Mouse (Mus musculus) brown adipose tissue, adult 24 weeks (tissue): ENCODE results near the gene Syn2. TPM values are rescaled to one million over a fixed set of nuclear protein-coding genes. Genes with fewer than 3 reads are reported as not detected.

Experiments
- H3K27ac ChIP-seq: fragments of 200-500 bp; replicated peaks from 2 replicates; pipeline ENCODE4 v1.5.1; 2012; ENCODE audit warnings: low read depth, mild to moderate bottlenecking, low read length
- H3K4me1 ChIP-seq: fragments of 200-500 bp; 2 replicates; pipeline ENCODE4 v1.6.1; 2012; ENCODE audit warnings: low read length, mixed read lengths; ENCODE audit not compliant: control insufficient read depth, insufficient read depth, insufficient read length
- H3K4me3 ChIP-seq: fragments of 200-500 bp; 2 replicates; pipeline ENCODE4 v1.5.1; 2012; ENCODE audit warnings: low read depth, mild to moderate bottlenecking, low read length, moderate library complexity; ENCODE audit not compliant: insufficient read depth
- polyA plus RNA-seq: library from polyadenylated mRNA; stranded (reverse); fragments of >200 nt; gene quantifications from 2 replicates; pipeline ENCODE4 v1.2.4, GENCODE M21; 2012; ENCODE audit not compliant: missing spikeins, insufficient read depth, insufficient read length

The Syn2 gene
- polyA plus RNA-seq, 1 experiment = 3.9 TPM

DNA sequence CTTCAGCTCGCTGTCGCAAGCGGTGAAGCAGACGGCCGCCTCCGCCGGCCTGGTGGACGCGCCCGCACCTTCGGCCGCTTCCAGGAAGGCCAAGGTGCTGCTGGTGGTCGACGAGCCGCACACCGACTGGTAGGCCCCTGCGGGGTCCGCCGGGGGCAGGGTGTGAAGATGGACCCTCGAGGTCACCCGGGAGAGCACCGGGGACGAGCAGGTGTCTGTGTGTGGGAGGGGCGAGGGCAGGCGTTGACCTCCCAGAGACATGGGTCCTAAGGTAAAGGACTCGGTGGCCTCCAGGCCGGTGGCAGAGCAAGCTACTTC is 589 bp downstream of the Syn2 start:
- Histone ChIP-seq H3K4me3 (peak overlapping the region; percentile 68), H3K27ac (no peak overlapping the region), H3K4me1 (0 out of 2 replicates have a peak, but pooled peaks cover 3% of the 10 kb centered on the region)

DNA sequence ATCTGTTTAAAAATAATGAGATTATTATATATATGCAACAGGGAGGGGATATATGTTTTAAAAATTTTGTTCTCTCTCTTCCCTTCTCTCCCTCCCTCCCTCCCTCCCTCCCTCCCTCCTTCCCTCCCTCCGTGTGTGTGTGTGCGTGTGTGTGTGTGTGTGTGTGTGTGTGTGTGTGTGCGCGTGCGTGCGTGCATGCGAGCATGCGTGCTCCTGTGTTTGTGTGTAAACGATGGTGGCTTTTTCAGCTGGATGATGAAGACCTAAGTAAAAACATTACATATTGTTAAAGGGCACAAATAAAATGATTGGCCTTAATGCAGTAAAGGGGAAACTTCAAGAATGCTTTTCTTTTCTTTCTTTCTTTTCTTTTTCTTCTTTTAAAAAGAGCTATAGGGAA is 1.5 kb downstream of the Syn2 start:
- Histone ChIP-seq H3K4me3 (no peak overlapping the region), H3K27ac (no peak overlapping the region), H3K4me1 (0 out of 2 replicates have a peak, but pooled peaks cover 3% of the 10 kb centered on the region)

DNA sequence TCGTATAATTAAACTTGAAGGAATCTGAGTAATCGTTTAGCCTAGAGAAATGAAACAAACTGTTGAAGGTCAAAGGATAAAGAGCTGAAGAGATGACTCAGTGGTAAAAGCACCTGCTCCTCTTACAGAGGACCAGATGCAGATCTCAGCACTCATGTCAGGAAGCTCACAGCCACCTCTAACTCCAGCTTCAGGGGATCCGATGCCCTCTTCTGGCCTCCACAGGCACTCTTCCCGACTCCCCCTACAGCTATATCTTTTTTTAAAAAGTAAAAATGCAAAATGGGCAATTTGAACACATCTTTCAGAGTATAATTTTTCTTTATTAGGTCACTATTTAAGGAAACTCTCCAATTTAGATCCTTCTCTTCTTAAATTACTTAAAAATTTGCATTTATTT is 6.7 kb downstream of the Syn2 start:
- H3K4me3 ChIP-seq = no peak overlapping the region
- H3K27ac ChIP-seq = no peak overlapping the region
- no peaks in the 10 kb centered on the region for H3K4me1 ChIP-seq

DNA sequence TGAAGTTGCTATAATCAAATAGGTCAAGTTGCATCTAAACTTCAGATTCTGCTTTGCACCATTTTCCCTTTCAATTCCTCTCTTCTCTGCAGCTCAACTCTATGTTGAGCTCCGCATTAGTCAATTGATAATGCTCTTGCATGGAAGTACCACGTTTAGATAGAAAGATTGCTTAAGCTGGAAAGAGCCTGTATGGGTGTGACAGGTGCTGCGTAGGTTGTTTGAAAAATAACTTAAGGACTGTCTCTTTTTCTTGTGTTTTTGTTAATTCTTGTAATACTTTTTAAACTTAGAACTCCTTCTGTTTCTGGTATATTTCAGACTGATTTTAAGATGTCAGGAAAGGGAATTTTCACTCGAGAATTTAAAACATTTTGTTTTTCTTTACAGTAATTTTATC is 26.5 kb downstream of the Syn2 start:
- Histone ChIP-seq H3K4me1 (no peaks in the 10 kb centered on the region), H3K27ac (no peak overlapping the region), H3K4me3 (no peak overlapping the region)

DNA sequence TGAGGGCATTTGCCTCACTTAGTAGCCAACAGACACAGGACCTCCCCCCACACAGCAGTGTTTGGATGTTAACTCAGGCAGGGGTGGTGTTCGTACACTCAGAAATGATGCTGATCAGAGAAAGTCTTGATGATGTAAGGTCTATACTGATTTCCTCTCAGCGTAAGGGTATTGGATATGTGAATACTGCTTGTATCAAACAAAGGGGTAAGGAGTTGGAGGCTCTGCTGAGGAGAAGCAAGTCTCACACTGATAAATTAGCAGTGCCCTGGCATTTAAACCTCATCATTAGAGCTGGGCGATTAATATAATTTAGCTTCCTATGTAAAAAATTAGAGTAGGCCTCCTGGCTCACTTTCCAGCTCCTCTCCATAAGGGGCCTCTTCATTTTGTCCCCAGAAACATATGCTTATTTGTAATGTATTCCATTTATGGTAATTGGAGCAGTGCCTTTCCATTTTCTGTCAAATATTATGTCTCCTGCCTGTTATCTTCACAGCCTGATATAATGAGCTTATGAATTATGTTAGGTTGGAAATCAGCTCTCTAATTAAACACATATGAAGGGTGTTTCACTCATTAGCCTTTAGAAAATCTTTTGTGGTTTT is 31.3 kb downstream of the Syn2 start:
- Histone ChIP-seq H3K4me1 (no peaks in the 10 kb centered on the region), H3K4me3 (no peak overlapping the region), H3K27ac (no peak overlapping the region)

DNA sequence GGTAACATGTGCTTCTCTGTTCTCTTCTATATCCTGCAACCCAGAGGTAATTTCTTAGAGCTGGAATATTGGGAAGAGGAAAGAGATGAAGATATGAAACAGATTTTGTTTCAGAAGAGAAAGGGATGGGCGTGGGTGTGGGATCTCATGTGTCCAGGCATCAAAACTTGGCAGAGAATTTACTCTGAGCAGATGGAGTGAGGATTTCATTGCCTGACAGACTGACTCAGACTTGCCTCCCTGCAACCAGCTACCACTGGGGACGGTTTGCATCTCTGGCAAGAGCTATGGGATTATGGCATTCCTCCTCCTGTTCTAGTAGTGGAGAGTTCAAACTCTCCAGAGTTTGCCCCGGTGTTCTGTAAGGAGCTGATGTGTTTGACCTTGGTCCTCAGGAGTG is 34.2 kb downstream of the Syn2 start:
- H3K4me3 ChIP-seq = no peak overlapping the region
- no peak overlapping the region for H3K27ac ChIP-seq
- H3K4me1 ChIP-seq = no peaks in the 10 kb centered on the region

DNA sequence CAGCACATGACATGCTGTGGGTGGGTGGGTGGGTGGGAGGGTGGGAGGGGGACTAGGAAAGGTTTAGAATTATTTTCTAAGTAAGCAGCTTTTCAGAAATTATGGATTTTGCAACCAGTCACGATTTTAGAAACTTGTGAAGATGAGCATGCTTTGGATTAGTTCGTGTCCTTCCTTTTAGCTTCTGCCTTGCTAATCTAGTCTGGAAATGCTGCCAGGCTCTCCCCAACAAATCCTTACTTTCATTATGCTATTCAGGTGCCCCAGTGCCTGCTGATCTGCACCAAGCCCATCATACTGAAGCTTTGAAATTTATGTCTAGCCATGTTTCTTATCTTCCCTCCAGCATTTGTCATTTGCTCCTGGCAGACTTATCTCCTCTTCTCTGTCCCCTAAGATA is 34.8 kb downstream of the Syn2 start:
- no peak overlapping the region for H3K4me3 ChIP-seq
- H3K4me1 ChIP-seq = no peaks in the 10 kb centered on the region
- H3K27ac ChIP-seq = no peak overlapping the region

DNA sequence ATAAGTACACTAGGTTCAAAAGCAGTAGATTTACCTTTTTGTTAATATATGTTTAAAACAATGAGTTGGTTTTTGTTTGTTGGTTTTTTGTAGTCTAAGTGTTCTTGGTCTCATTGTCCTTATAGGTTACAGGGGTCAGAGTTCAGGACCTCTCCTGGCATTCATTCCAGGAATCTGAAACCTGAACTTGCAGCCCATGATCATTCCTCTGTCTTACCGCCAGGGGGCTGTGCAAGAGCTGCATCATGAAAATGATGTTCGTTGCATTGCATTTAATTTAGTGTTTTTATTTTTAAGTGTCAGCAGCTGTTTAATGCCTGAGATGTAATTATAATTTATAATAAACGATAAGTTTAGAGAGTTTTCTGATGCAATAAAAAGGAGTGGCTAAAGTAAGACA is 40.1 kb downstream of the Syn2 start:
- Histone ChIP-seq H3K4me1 (no peaks in the 10 kb centered on the region), H3K27ac (no peak overlapping the region), H3K4me3 (no peak overlapping the region)

DNA sequence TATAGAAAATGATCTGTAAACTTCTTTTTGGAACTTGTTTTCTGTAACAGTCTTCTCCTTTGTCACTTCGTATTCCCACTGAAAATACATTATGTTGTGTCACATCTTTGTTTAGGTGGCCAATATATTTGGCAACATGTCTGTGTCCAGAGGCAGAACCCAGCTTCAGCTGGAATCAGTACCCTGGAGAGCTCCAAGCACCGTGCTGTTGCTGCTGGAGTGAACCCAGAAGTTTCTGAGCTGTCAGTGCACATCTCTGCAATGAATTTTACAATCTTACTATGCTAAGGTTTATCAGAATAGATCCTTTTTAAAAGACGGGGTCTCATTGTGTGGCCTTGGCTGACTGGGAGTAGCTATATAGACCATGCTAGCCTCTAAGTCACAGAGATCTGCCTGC is 44.1 kb downstream of the Syn2 start:
- no peaks in the 10 kb centered on the region for H3K4me1 ChIP-seq
- no peak overlapping the region for H3K4me3 ChIP-seq
- H3K27ac ChIP-seq = no peak overlapping the region

DNA sequence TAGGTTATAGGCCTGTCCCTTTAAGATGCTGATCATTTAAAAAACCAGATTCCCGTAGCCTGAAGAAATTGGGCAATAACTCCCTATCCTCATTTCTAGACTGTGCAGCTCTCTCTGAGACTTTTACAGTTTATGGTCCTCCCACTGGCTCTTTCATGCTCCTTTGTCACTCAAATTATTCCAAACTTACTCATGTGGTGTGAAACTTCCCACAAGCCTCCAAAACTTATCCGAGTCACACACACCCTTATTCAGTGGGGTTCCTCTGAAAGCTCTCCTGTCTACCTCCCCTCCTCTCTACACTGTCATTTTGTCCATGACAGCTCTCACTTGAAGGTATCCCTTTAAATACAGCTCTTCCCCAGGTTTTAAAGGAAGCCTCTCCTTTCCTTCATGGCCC is 46.4 kb downstream of the Syn2 start:
- no peak overlapping the region for H3K27ac ChIP-seq
- no peak overlapping the region for H3K4me3 ChIP-seq
- no peaks in the 10 kb centered on the region for H3K4me1 ChIP-seq

DNA sequence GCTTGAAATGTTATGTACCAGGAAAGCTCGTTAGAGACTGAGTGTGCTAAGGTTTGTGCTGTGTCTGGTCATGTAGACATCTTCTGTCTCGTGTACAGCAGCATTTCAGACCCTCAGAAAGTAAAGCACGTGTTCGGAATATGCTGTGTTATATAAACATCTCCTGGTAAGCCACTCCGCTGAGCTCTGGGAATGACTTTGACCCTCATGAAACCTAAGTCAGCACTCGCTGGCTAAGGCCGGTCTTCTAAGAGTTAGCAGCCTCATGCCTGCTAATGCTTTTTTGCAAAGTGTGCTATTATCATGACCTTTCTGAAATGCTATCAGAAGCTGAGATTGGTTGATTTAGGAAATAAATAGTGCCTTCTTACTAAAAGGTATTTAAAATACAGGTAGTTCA is 56.4 kb downstream of the Syn2 start:
- no peak overlapping the region for H3K27ac ChIP-seq

DNA sequence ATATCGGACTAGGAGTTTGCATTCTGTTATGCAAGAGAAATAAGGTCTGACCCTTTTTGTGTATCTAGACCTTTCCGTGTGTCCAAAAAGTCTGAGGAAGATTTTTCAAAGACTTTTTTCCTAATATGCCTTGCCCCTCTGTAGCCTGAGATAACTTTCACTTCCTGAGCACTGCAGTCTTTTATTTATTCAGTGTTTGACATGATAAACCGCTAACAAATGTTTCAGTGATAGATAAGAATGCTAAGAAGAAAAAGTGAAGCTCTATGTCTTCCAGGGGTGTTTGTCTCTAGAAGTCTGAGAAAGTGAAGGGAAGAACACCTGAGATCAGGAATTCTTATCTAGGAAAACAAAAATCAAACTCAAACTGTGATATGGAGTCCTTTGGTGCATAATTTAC is 66.1 kb downstream of the Syn2 start:
- H3K4me1 ChIP-seq = no peaks in the 10 kb centered on the region
- H3K27ac ChIP-seq = no peak overlapping the region

More for the DNA sequence above, 56.4 kb downstream of the Syn2 start:
- H3K4me3 ChIP-seq = no peak overlapping the region
- H3K4me1 ChIP-seq = no peaks in the 10 kb centered on the region

DNA sequence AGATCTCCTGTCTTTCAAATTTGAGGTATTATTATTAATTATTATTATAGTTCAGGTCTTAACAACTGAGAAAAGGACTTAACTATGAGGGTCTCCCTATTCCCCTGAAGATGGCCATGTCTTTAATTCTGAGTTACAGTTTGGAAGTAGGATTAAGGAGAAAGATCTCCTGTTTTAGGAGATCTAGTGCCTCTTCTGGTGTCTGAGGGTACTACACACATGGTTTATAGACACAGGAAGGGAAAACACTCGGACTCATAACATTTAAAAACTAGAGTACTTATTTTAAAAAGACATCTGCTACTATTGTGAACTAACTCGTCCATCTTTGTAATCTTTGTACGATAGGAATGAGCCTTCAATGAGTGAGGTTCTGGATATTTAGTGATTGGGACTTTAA is 68.3 kb downstream of the Syn2 start:
- Histone ChIP-seq H3K4me1 (no peaks in the 10 kb centered on the region), H3K27ac (no peak overlapping the region), H3K4me3 (no peak overlapping the region)

More for the DNA sequence above, 66.1 kb downstream of the Syn2 start:
- no peak overlapping the region for H3K4me3 ChIP-seq

DNA sequence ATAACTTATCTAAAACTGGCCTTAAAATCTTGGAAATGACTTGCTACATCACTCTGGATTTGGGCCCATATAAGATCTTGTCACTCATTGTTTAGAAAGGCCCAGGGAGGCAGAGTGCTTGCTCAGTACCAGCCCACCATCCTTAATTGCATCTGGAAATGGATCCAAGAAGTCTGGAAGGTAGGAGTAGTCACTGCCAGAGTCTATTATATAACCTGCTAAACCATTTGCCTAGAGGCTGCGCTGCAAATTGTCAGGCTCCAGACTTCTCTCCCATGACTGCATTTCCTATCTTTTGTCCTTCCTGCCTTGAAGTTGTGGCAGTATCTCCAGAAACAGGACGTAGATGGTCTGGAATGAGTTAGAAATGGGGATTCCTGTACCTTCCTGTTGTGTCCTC is 75.5 kb downstream of the Syn2 start:
- H3K4me1 ChIP-seq = no peaks in the 10 kb centered on the region; the same call in 1 of the 2 replicates
- no peak overlapping the region for H3K27ac ChIP-seq
- no peak overlapping the region for H3K4me3 ChIP-seq

DNA sequence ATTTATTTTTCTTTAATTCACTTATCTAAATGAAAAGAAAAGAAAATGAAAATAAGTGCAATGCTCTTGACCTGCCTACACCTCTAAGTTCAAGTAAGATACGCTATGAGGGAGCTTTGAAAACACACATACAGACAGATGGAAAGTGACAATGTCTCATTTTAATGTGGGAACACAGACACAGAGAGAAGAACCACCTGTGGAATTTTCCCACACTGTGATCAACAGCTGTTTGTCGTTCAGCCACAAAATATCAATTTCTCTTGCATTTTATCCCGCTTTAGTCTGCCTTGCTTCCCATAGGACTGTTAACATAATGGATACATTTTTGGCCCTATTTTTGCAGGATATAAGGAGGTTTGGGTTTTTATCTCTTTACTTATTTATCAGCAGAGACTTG is 76.1 kb downstream of the Syn2 start:
- Histone ChIP-seq H3K4me1 (no peaks in the 10 kb centered on the region; the same call in 1 of the 2 replicates), H3K4me3 (no peak overlapping the region), H3K27ac (no peak overlapping the region)

DNA sequence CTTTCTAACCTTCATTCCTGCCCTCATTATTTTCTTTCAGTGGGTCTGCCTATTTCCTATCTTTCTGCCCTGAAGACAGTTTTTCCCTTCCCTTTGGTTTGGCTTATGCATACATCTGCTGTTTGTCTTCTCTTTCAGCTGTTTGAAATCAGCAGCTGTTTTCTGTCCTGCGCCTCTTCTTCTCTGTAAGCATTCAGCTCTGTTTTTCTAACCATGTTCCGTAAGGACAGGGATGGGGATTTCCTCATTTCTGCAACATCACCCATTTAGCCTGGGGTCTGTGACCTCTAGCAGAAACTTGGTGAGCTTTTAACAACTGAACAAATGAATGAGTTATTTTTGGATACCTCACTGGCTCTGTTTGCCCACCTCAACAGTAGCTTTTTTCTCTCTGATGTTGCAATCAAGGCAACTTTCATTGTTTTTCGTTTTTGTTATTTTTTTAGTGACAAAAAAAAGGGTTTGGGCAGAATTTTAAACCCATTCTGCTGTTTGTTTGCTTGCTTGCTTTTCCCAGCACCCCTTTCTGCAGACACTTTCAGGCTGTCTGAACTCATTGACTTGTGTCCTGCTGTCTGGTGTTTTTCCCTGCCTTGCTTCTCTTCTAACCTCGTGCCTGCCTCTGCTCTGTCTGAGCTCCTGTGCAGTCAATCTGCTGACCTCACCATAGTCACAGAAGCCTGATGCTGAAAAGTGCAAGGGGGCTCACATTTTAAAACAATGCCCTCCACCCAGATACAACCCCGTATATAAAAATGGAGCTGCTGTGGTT is 77.6 kb downstream of the Syn2 start:
- Histone ChIP-seq H3K4me3 (no peak overlapping the region), H3K4me1 (no peaks in the 10 kb centered on the region; the same call in 1 of the 2 replicates), H3K27ac (no peak overlapping the region)
